Mouse (Mus musculus) thymus, adult 2 months (tissue): Measurements from ENCODE around the gene Gm3376. TPM values are rescaled to one million over a fixed set of nuclear protein-coding genes. Genes with fewer than 3 reads are reported as not detected.
"Not testable (repeated sequence)": the region's sequence is repeated elsewhere in the genome, so short reads cannot be mapped to it uniquely, and the experiment has no call there.

Experiments used
- DNase-seq: peaks from one replicate; pipeline ENCODE4 v3.0.0; 2021
- H3K27ac ChIP-seq: fragments of 200-500 bp; 2 replicates; pipeline ENCODE4 v1.5.1; 2012; ENCODE audit warnings: low read length, control low read depth; ENCODE audit not compliant: control insufficient read depth, insufficient read depth
- H3K27me3 ChIP-seq: fragments of 200-500 bp; 2 replicates; pipeline ENCODE4 v1.6.1; 2012; ENCODE audit warnings: mild to moderate bottlenecking, low read length, moderate library complexity, mixed read lengths; ENCODE audit not compliant: control insufficient read depth, insufficient read depth
- H3K36me3 ChIP-seq: fragments of 200-500 bp; 2 replicates; pipeline ENCODE4 v1.6.1; 2012; ENCODE audit warnings: mild to moderate bottlenecking, low read length, moderate library complexity; ENCODE audit not compliant: control insufficient read depth, insufficient read depth
- H3K4me1 ChIP-seq: fragments of 200-500 bp; replicated peaks from 2 replicates; pipeline ENCODE4 v1.6.1; 2012; ENCODE audit warnings: low read length; ENCODE audit not compliant: control insufficient read depth, insufficient read depth
- H3K4me3 ChIP-seq: fragments of 200-500 bp; 2 replicates; pipeline ENCODE4 v1.5.1; 2012; ENCODE audit warnings: mild to moderate bottlenecking, low read length, control low read depth, moderate library complexity; ENCODE audit not compliant: control insufficient read depth, insufficient read depth
- WGBS: fragments of 180-500 bp; shearing (Covaris S2); methylation state at CpG from one replicate; pipeline ENCODE4 v1.1.7; 2018; 5-methylcytosine and 5-hydroxymethylcytosine counted together
- polyA plus RNA-seq: library from polyadenylated mRNA; depleted of rRNA; stranded (reverse); fragments of >200 nt; gene quantifications from 2 replicates; pipeline ENCODE4 v1.2.3, GENCODE M21; 2012; rRNA removed

Gene Gm3376
- polyA plus RNA-seq: not detected in 2 replicates

DNA sequence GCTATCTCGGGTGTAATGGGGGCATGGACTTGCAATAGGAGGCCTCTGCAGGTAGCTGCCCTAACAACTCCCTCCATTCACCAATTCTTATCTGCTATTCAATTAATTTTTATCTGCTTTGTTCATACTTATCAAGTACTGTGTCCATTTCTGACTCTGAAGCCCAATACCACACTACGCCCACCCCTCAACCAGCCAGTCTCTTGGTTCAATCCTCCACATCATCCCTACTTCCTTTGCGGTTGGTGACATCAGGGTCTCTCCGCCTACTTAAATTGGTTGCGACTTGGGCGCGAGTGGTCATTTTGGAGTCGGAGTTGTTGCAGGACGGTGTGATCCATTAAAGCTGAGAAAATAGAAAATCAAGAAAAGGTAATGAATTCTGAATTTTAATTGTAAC lies at the start of gene Gm3376:
Gm3376 (plus strand) TSS at position 301 of the 400 bp plus-strand sequence.
- WGBS: no CpG with 5 or more reads among the region's 9 CpGs
- H3K36me3 ChIP-seq, H3K27me3 ChIP-seq, DNase-seq, H3K4me1 ChIP-seq, H3K4me3 ChIP-seq, H3K27ac ChIP-seq: not testable (repeated sequence)
